Mouse (Mus musculus): ENCODE measurements around the gene Ifit2. TPM values are rescaled to one million over a fixed set of nuclear protein-coding genes. Genes with fewer than 3 reads are reported as not detected.

Gene Ifit2
- 7.0 and 7.3 TPM in 2 replicates for polyA plus RNA-seq (2012; rRNA removed)

DNA sequence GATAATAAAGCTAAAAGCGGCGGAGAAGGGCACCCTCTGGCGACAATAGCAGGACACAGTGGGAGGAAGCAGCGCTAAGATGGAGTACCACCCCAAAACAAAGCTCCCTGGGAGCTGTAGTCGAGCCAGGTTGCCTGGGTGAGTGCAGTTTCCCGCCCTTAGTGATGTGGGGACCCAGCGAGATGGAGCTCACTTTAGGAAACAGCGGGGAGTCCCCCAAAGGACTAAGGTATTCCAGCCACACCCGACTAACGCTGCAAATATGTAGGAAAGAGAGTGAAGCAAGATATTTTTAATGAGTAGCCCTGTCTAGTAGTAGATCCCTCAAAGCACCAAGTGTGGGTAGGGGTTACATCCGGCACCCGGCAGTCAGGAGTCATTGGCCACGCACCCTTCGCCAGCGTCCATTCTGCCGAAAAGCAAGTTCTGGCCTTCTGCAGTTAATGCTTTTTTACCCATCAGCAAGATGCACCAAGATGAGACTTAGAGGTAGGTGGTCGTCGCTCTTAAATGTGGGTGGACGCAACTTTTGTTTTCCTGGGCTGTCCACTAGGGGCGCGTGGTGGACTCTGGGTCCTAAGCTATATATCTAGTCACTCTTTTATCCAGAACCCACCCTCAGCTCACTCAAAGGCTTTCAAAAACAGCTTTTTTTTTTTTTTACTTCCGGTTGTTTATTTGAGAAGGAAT, at the start of gene Ifit2:
TSS of gene Ifit2 (plus strand) at position 161 of the 690 bp plus-strand sequence.
- peak; percentile 48 to 79 for DNase-seq (ENCODE audit: extremely low spot score in 1 of 2, low spot score in 1 of 2)

GRCm38 (mm10) chr19:34500763-34501162, 49.7 kb upstream of the Ifit2 start:
- DNase-seq (ENCODE audit: extremely low spot score in 1 of 2, low spot score in 1 of 2) = peak in 1 of 2 experiments; percentile 74

DNA sequence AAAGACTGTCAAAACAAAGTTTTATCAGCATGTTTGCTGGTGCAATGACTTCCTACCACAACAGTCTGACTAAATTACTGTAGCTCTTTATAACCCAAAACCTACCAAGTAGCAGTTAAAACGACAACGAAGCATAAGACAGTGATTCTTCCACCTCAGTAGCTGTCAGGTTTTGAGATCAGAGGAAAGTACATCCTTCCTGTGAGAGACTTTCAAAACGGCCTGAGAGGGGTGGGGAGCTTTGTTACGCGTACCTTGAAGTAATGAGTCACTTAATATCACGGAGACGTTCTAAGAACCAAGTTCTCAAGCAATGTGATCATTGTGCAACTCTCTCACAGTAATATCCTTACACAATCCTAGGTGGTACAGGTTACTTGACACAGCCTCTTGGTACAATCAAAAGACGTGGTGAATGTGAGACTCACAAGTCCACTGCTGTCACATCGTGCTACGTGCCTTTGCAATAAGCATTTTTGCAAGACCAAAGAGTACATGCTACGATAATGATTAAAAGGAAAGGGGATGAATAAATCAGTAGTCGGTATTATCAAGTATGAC, 45.3 kb upstream of the Ifit2 start:
- no peak for DNase-seq (ENCODE audit: extremely low spot score in 1 of 2, low spot score in 1 of 2)

GRCm38 (mm10) chr19:34510717-34511116, 39.8 kb upstream of the Ifit2 start:
- no peak for DNase-seq (ENCODE audit: extremely low spot score in 1 of 2, low spot score in 1 of 2)

GRCm38 (mm10) chr19:34511528-34511927, 39.0 kb upstream of the Ifit2 start:
- no peak for DNase-seq (ENCODE audit: extremely low spot score in 1 of 2, low spot score in 1 of 2)

GRCm38 (mm10) chr19:34515681-34516080, 34.8 kb upstream of the Ifit2 start:
- DNase-seq (ENCODE audit: extremely low spot score in 1 of 2, low spot score in 1 of 2) = no peak

- no peak for DNase-seq (ENCODE audit: extremely low spot score in 1 of 2, low spot score in 1 of 2)
These were observed 34.1 kb upstream of the Ifit2 start for GRCm38 (mm10) chr19:34516346-34516745.

DNA sequence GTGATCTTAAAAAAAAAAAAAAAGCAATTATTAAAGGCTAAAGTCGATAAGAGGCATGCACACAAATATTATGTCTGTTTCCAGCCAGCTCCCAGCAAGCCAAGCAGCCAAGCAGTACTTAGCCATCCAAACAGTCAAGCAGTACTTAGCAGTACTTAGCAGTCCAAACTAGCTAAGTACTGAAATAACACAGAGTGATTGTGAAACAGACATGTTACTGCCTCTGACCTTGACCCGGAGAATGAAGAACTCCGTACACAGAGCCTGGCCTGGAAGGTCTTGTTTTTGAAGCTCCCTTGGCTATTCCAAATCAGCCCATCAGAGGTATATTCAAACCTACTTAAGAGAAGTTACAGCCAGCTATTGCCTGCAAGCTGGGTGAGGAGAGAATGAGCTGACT, 33.3 kb upstream of the Ifit2 start:
- no peak for DNase-seq (ENCODE audit: extremely low spot score in 1 of 2, low spot score in 1 of 2)

DNA sequence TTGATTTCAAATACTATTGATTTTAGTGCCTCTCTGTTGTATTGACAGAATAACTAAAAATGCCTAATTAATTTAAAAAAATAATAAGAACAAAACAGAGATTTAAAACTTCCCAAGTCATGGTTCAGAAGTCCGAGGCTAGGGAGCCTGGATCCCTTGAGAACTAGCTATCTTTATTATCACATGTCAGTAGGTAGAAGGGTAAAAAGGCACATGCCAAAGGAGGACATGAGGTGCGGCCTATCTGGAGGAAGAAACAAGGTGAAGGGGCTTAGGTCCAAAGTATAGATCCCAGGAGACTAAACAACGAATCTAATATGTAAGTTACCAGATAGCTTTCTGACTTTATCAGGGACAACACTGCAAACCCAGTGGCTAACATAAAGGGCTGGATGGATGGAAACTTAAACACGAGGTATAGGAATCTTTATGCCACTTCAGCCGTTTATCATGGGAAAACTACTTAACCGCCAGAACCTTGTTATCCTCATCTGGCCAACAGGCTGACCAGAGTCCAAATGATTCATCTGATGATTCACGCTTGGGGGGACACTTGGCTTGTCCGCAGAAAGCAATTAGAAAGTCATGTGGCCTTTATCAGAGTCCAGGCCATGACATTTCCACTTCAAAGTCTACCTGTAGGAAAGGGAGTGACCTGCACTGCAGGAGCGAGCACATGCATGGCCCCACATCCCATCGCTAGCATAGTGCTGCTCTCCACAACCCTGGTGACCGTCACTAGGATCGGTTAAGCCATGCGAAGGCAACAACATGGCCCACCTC, 32.5 kb upstream of the Ifit2 start:
- no peak for DNase-seq (ENCODE audit: extremely low spot score in 1 of 2, low spot score in 1 of 2)

DNA sequence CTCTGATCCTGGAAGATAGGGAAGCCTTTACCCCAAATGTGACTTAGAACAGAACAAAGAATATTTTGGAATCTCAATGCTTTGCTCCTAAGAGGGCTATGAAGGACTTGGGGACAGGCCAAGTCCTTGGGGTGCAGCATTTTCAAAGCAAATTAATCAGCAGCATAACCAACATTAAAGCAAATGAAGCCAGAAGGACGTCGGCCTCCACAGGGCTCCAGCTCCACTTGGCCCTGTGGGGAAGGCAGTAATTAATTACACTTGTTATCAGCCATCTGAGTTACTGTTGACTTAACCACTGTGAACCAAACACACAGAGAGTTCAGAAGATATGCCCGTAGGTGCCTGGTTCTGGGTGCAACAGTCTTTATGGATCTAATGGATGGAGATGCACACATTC, 31.7 kb upstream of the Ifit2 start:
- no peak for DNase-seq (ENCODE audit: extremely low spot score in 1 of 2, low spot score in 1 of 2)

DNA sequence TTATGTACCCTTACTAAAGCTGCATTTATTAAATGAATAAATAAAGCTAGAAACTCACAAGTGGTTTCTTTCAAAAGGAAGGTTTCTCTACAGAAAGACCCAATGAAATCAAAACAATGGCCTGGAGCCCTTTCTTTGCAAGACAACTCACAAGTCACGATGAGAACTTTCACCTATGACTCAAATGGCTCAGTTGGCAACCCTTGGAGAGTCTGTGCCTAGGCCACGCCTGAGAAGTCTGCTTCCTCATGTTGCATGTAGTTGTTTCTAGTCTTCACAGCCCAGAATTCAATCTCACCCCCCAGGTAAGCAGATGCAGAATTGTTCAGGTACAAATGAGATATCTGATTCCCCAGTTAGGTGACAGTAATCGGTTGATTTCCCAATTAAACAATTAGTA, 30.8 kb upstream of the Ifit2 start:
- no peak for DNase-seq (ENCODE audit: extremely low spot score in 1 of 2, low spot score in 1 of 2)

DNA sequence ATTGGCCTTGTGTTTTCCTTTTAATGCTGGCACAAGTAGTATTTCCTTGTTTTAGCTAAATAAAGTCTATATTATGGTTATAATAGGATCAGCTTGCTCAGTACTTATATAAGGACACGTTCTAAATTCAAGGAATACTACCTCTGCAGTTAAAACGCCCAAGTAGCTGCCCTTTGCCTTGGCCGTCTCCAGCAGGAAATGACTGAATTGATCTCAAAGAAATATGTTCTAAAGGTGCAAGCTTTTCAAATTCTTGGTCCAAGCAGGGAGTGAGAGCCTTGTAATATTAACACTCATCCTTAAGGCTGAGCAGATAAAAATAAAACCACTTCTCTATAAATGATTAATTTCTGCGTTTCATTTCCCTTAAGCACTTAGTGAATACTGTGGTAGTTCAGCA, 30.4 kb upstream of the Ifit2 start:
- DNase-seq (ENCODE audit: extremely low spot score in 1 of 2, low spot score in 1 of 2) = no peak

- DNase-seq (ENCODE audit: extremely low spot score in 1 of 2, low spot score in 1 of 2) = no peak
These were observed 29.1 kb upstream of the Ifit2 start for GRCm38 (mm10) chr19:34521361-34521760.

- DNase-seq (ENCODE audit: extremely low spot score in 1 of 2, low spot score in 1 of 2) = no peak
These were observed 28.5 kb upstream of the Ifit2 start for GRCm38 (mm10) chr19:34521978-34522377.

- DNase-seq (ENCODE audit: extremely low spot score in 1 of 2, low spot score in 1 of 2) = no peak
These were observed 27.3 kb upstream of the Ifit2 start for GRCm38 (mm10) chr19:34523106-34523725.

DNA sequence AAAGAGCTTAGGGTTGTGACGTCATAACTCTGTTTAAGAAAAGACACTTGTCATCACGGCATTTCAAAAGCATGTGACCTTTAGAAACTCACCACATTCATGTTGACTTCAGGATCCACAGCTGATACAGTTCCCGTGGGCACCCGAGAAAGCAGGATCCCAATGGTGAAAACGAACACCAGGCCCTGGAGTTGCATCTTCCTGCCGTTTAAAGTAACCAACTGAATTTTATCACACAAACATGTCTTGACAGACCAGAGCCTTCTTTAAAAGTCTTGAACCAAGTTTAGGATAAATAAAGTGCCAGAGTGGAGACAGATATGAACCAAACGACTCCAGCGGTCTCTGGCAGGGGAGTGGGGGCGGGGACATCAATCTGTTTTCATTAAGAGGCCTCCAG, 25.8 kb upstream of the Ifit2 start:
- no peak for DNase-seq (ENCODE audit: extremely low spot score in 1 of 2, low spot score in 1 of 2)

DNA sequence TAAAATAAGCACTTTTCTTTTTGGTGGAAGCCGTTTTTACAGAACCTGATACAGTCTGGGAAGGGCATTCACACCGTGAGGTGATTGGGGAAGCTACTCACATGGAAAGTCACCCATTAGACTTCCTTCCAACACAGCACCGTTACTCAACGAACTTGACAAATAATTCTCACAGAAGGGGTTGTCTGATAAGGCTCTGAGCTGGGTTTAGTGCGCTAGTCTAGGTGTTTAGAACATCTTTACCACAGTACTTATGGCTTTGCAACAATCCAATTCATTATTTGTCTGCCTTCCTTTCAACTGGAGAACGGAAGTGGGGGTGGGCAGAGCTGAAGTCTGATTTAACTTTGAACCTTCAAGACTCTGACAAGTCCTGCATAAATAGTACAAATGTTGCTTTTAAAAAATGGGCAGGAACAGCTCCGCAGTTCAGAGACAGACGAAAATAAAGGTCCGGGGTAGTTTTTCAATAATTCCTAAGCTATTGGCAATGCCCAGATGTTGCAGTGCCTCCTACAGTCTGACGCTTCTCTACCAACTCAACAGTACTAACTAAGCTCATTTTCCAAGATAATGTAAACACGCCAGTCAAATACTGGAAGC, 24.1 kb upstream of the Ifit2 start:
- DNase-seq (ENCODE audit: extremely low spot score in 1 of 2, low spot score in 1 of 2) = peak in 1 of 2 experiments; percentile 19

- peak; percentile 87 to 95 for DNase-seq (ENCODE audit: extremely low spot score in 1 of 2, low spot score in 1 of 2)
These were observed 23.4 kb upstream of the Ifit2 start, which contains the start of gene Lipa for GRCm38 (mm10) chr19:34526941-34527682. Gene Lipa (minus strand): TSS chr19:34527474.

DNA sequence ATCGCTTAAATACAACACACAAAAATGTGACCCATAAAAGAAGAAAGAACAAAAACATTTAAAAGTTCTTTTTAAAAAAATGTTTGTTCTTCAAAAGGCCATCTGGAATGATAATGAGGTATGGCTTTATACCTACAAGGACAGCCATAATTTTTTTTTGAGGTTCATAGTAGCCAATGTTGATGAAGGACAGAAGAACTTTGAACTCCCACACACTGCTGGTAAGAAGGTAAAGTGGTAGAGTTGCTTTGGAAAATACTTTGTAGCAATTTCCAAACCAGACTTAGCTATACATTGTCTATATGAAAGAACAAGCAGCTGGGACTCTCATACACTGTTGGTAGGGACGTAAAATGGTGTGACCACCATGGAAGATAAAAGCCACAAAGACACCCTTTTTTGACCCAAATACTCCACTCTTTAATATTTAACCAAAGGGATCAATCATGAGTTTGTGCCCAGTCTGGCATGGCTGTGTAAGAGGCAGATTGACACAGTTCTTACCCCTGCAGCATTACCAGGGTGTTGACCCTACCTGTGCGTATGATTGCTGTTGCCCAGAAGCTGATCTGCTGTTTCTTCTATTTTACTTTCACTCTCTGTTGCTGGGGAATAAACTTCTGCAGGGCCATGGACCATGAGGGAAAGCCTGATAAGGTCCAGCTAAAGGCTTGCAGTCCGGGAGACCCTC, 18.3 kb upstream of the Ifit2 start:
- no peak for DNase-seq (ENCODE audit: extremely low spot score in 1 of 2, low spot score in 1 of 2)

GRCm38 (mm10) chr19:34539422-34539821, 11.1 kb upstream of the Ifit2 start:
- no peak for DNase-seq (ENCODE audit: extremely low spot score in 1 of 2, low spot score in 1 of 2)

Data from frontal cortex, adult 2 months (tissue).